Mouse (Mus musculus): ENCODE measurements around the gene Rufy1. TPM values are rescaled to one million over a fixed set of nuclear protein-coding genes. Genes with fewer than 3 reads are reported as not detected.

The Rufy1 gene
- polyA plus RNA-seq (2016; fragmentation: Nextera tagmentation; extraction: Ambion mirVana) = 20.9 and 22.5 TPM in 2 replicates

GRCm38 (mm10) chr11:50430277-50431133 is at the start of gene Rufy1:
Rufy1 (minus strand) TSS chr11:50431125.
- H3K9me3 ChIP-seq = no peaks in the 10 kb centered on the region
- H3K4me3 ChIP-seq = peak within 1 kb of the TSS; percentile 77
- H3K4me1 ChIP-seq (replicated peaks) = peaks cover 11% of the 10 kb centered on the region
- peak; percentile 87 for DNase-seq (ENCODE audit: low spot score)
- under 1% methylated on average over 90 of the region's 90 CpGs for WGBS
- H3K36me3 ChIP-seq = no peaks in the 10 kb centered on the region
- H3K27ac ChIP-seq = peak within 1 kb of the TSS; percentile 98
- H3K27me3 ChIP-seq (ENCODE audit: insufficient read depth, poor library complexity, severe bottlenecking) = peaks cover 5% of the 10 kb centered on the region; the same call in 1 of the 2 replicates

GRCm38 (mm10) chr11:50478072-50478471 is 47.1 kb upstream of the Rufy1 start:
- no peak for DNase-seq (ENCODE audit: low spot score)
- no peaks in the 10 kb centered on the region for H3K9me3 ChIP-seq
- H3K4me3 ChIP-seq = no peak overlapping the region
- WGBS = 89% methylated on average over 2 of the region's 2 CpGs
- H3K27me3 ChIP-seq (ENCODE audit: insufficient read depth, poor library complexity, severe bottlenecking) = no peaks in the 10 kb centered on the region
- H3K36me3 ChIP-seq = no peaks in the 10 kb centered on the region
- 0 out of 2 replicates have a peak, but pooled peaks cover 5% of the 10 kb centered on the region for H3K4me1 ChIP-seq (replicated peaks)
- no peak overlapping the region for H3K27ac ChIP-seq

- H3K4me3 ChIP-seq = no peak overlapping the region
- 87% methylated on average over 11 of the region's 11 CpGs for WGBS
- no peaks in the 10 kb centered on the region for H3K36me3 ChIP-seq
- 0 out of 2 replicates have a peak, but pooled peaks cover 5% of the 10 kb centered on the region for H3K4me1 ChIP-seq (replicated peaks)
- no peak for DNase-seq (ENCODE audit: low spot score)
- H3K27ac ChIP-seq = no peak overlapping the region
- H3K9me3 ChIP-seq = no peaks in the 10 kb centered on the region
- H3K27me3 ChIP-seq (ENCODE audit: insufficient read depth, poor library complexity, severe bottlenecking) = no peaks in the 10 kb centered on the region
These were observed 46.7 kb upstream of the Rufy1 start for GRCm38 (mm10) chr11:50477486-50478070.

GRCm38 (mm10) chr11:50476971-50477370 is 46.0 kb upstream of the Rufy1 start:
- H3K36me3 ChIP-seq = no peaks in the 10 kb centered on the region
- H3K4me3 ChIP-seq = no peak overlapping the region
- H3K27ac ChIP-seq = no peak overlapping the region
- DNase-seq (ENCODE audit: low spot score) = no peak
- no peaks in the 10 kb centered on the region for H3K27me3 ChIP-seq (ENCODE audit: insufficient read depth, poor library complexity, severe bottlenecking)
- H3K4me1 ChIP-seq (replicated peaks) = 0 out of 2 replicates have a peak, but pooled peaks cover 5% of the 10 kb centered on the region
- WGBS = 52% methylated on average over 6 of the region's 6 CpGs
- H3K9me3 ChIP-seq = 0 out of 2 replicates have a peak, but pooled peaks cover under 1% of the 10 kb centered on the region

- Histone ChIP-seq H3K4me1 (replicated peaks) (0 out of 2 replicates have a peak, but pooled peaks cover 5% of the 10 kb centered on the region), H3K4me3 (no peak overlapping the region), H3K9me3 (peaks cover 23% of the 10 kb centered on the region), H3K27ac (no peak overlapping the region), H3K36me3 (no peaks in the 10 kb centered on the region), H3K27me3 (ENCODE audit: insufficient read depth, poor library complexity, severe bottlenecking) (no peaks in the 10 kb centered on the region)
- 78% methylated on average over 1 of the region's 1 CpGs for WGBS
- no peak for DNase-seq (ENCODE audit: low spot score)
These were observed 43.0 kb upstream of the Rufy1 start for GRCm38 (mm10) chr11:50473933-50474332.

- 91% methylated on average over 11 of the region's 11 CpGs for WGBS
- no peaks in the 10 kb centered on the region for H3K36me3 ChIP-seq
- H3K9me3 ChIP-seq = peaks cover 26% of the 10 kb centered on the region
- DNase-seq (ENCODE audit: low spot score) = no peak
- H3K4me1 ChIP-seq (replicated peaks) = 0 out of 2 replicates have a peak, but pooled peaks cover 5% of the 10 kb centered on the region
- H3K27ac ChIP-seq = no peak overlapping the region
- H3K4me3 ChIP-seq = no peak overlapping the region
- no peaks in the 10 kb centered on the region for H3K27me3 ChIP-seq (ENCODE audit: insufficient read depth, poor library complexity, severe bottlenecking)
These were observed 41.4 kb upstream of the Rufy1 start for GRCm38 (mm10) chr11:50472161-50472939.

- WGBS = 85% methylated on average over 7 of the region's 7 CpGs
- no peak for DNase-seq (ENCODE audit: low spot score)
- H3K27me3 ChIP-seq (ENCODE audit: insufficient read depth, poor library complexity, severe bottlenecking) = peaks cover 26% of the 10 kb centered on the region
- H3K4me1 ChIP-seq (replicated peaks) = peaks cover 37% of the 10 kb centered on the region
- H3K27ac ChIP-seq = no peak overlapping the region
- H3K36me3 ChIP-seq = no peaks in the 10 kb centered on the region
- H3K9me3 ChIP-seq = no peaks in the 10 kb centered on the region
- no peak overlapping the region for H3K4me3 ChIP-seq
These were observed 30.6 kb upstream of the Rufy1 start for GRCm38 (mm10) chr11:50461481-50461880.

GRCm38 (mm10) chr11:50459250-50459649 is 28.3 kb upstream of the Rufy1 start:
- Histone ChIP-seq H3K4me1 (replicated peaks) (peaks cover 54% of the 10 kb centered on the region), H3K27me3 (ENCODE audit: insufficient read depth, poor library complexity, severe bottlenecking) (peaks cover 35% of the 10 kb centered on the region), H3K9me3 (no peaks in the 10 kb centered on the region), H3K4me3 (no peak overlapping the region), H3K27ac (no peak overlapping the region), H3K36me3 (no peaks in the 10 kb centered on the region)
- 73% methylated on average over 2 of the region's 2 CpGs for WGBS
- DNase-seq (ENCODE audit: low spot score) = no peak

- Histone ChIP-seq H3K4me3 (peak overlapping the region; percentile 41), H3K27me3 (ENCODE audit: insufficient read depth, poor library complexity, severe bottlenecking) (peaks cover 35% of the 10 kb centered on the region), H3K36me3 (no peaks in the 10 kb centered on the region), H3K4me1 (replicated peaks) (peaks cover 56% of the 10 kb centered on the region), H3K9me3 (no peaks in the 10 kb centered on the region), H3K27ac (peak overlapping the region; percentile 73)
- 4% methylated on average over 26 of the region's 26 CpGs for WGBS
- peak; percentile 60 for DNase-seq (ENCODE audit: low spot score)
These were observed 26.4 kb upstream of the Rufy1 start for GRCm38 (mm10) chr11:50457111-50457911.

GRCm38 (mm10) chr11:50456455-50456854 is 25.5 kb upstream of the Rufy1 start:
- H3K27me3 ChIP-seq (ENCODE audit: insufficient read depth, poor library complexity, severe bottlenecking) = peaks cover 35% of the 10 kb centered on the region
- H3K36me3 ChIP-seq = no peaks in the 10 kb centered on the region
- peak; percentile 40 for DNase-seq (ENCODE audit: low spot score)
- peak overlapping the region; percentile 41 for H3K4me3 ChIP-seq
- 31% methylated on average over 7 of the region's 7 CpGs for WGBS
- H3K27ac ChIP-seq = peak overlapping the region; percentile 73
- H3K9me3 ChIP-seq = no peaks in the 10 kb centered on the region
- peaks cover 54% of the 10 kb centered on the region for H3K4me1 ChIP-seq (replicated peaks)

GRCm38 (mm10) chr11:50454934-50455333 is 24.0 kb upstream of the Rufy1 start:
- no peaks in the 10 kb centered on the region for H3K9me3 ChIP-seq
- no peak overlapping the region for H3K4me3 ChIP-seq
- peaks cover 35% of the 10 kb centered on the region for H3K27me3 ChIP-seq (ENCODE audit: insufficient read depth, poor library complexity, severe bottlenecking)
- DNase-seq (ENCODE audit: low spot score) = no peak
- H3K36me3 ChIP-seq = no peaks in the 10 kb centered on the region
- peaks cover 45% of the 10 kb centered on the region for H3K4me1 ChIP-seq (replicated peaks)
- no peak overlapping the region for H3K27ac ChIP-seq
- WGBS = 43% methylated on average over 6 of the region's 6 CpGs

- 80% methylated on average over 9 of the region's 9 CpGs for WGBS
- Histone ChIP-seq H3K4me1 (replicated peaks) (peaks cover 9% of the 10 kb centered on the region), H3K27me3 (ENCODE audit: insufficient read depth, poor library complexity, severe bottlenecking) (no peaks in the 10 kb centered on the region), H3K4me3 (no peak overlapping the region), H3K27ac (no peak overlapping the region), H3K36me3 (no peaks in the 10 kb centered on the region), H3K9me3 (no peaks in the 10 kb centered on the region)
- DNase-seq (ENCODE audit: low spot score) = no peak
These were observed 19.3 kb upstream of the Rufy1 start for GRCm38 (mm10) chr11:50450236-50450635.
